Mouse (Mus musculus) cortical plate, adult 2 months (tissue): ENCODE measurements at regions not wholly inside any gene's neighbourhood (a gene's known extent, or its start where the extent isn't known, plus 50 kb on each side); places are given as distances from the start of the nearest gene placed in this dataset.

ENCODE experiments used
- H3K27ac ChIP-seq: fragments of 200-500 bp; 2 replicates; pipeline ENCODE4 v1.5.1; 2012; ENCODE audit warnings: low read length, control low read depth, inconsistent platforms; ENCODE audit not compliant: insufficient read depth
- H3K4me1 ChIP-seq: fragments of 200-500 bp; 2 replicates; pipeline ENCODE4 v1.6.1; 2011; ENCODE audit warnings: low read length; ENCODE audit not compliant: control insufficient read depth, insufficient read depth
- H3K4me3 ChIP-seq: fragments of 200-500 bp; 2 replicates; pipeline ENCODE4 v1.5.1; 2011; ENCODE audit warnings: mild to moderate bottlenecking, low read length, control low read depth; ENCODE audit not compliant: insufficient read depth
- CTCF ChIP-seq: fragments of 200-500 bp; IDR thresholded peaks from 2 replicates; pipeline ENCODE4 v1.5.1; 2011; ENCODE audit warnings: mild to moderate bottlenecking, control low read depth, low read length; ENCODE audit not compliant: insufficient read depth; ENCODE audit errors: extremely low read depth
- POLR2A ChIP-seq: fragments of 200-500 bp; IDR thresholded peaks from 2 replicates; pipeline ENCODE4 v1.6.1; 2011; ENCODE audit warnings: mild to moderate bottlenecking, low read length, control low read depth; ENCODE audit not compliant: insufficient read depth; ENCODE audit errors: extremely low read depth

GRCm38 (mm10) chr5:119978096-119978715 is 138.1 kb upstream of the Rbm19 start:
- Histone ChIP-seq H3K4me1 (no peaks in the 10 kb centered on the region; the same call in 1 of the 2 replicates), H3K27ac (no peak overlapping the region), H3K4me3 (no peak overlapping the region)
- TF ChIP-seq POLR2A (no peak), CTCF (no peak)

- TF ChIP-seq CTCF, result no peak
- 0 out of 2 replicates have a peak, but pooled peaks have one; percentile 29 for TF ChIP-seq POLR2A
- Histone ChIP-seq H3K4me1 (no peaks in the 10 kb centered on the region; the same call in 1 of the 2 replicates), H3K4me3 (no peak overlapping the region), H3K27ac (0 out of 2 replicates have a peak overlapping the region, but pooled peaks have one; percentile 19)
These were observed 135.0 kb upstream of the Rbm19 start for GRCm38 (mm10) chr5:119981111-119981807.

GRCm38 (mm10) chr5:119984206-119984605 is 132.1 kb upstream of the Rbm19 start:
- H3K4me3 ChIP-seq, result no peak overlapping the region
- TF ChIP-seq CTCF, result no peak
- TF ChIP-seq POLR2A, result no peak
- no peak overlapping the region for H3K27ac ChIP-seq
- H3K4me1 ChIP-seq, result peaks cover 1% of the 10 kb centered on the region

DNA sequence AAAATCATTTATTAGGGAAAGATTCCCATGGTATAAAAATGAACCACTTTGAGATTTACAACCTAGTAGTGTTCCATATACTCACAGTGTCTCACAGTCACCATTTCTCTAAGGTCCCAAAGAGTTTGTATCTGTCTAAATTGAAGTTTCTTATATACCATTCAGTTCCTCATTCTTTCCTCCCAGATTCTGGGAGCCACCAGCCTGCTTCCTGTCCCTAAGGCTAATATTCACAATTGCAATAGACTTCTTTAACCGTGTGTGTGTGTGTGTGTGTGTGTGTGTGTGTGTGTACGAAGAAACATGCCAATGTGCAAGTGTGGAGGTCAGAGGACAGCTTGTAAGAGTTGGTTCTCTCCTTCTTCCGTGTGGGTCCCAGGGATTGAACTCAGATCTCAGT is 124.1 kb upstream of the Rbm19 start:
- H3K4me3 ChIP-seq, result no peak overlapping the region
- peaks cover 1% of the 10 kb centered on the region; the same call in 1 of the 2 replicates for H3K4me1 ChIP-seq
- no peak overlapping the region for H3K27ac ChIP-seq
- TF ChIP-seq CTCF (no peak), POLR2A (no peak)

DNA sequence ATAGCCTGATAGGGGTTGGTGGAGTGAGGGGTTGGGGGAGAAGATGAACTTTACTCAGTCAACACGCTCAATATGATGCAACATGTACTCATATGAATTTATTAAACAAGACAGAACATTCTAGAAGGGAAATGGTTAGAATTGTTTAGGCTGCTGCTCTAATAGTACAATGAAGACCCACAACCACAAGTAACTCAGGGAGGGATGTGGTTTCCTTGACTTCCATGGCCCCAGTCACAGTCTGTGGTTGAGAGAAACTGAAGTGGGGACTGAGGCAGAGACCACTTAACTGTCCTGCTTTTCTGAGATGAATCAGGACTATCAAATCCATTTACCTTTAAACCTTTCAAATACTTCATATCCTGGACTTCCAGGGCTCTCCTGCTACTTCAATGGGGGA is 120.5 kb upstream of the Rbm19 start:
- Histone ChIP-seq H3K4me1 (no peaks in the 10 kb centered on the region), H3K4me3 (no peak overlapping the region), H3K27ac (no peak overlapping the region)
- TF ChIP-seq POLR2A, result no peak
- no peak for TF ChIP-seq CTCF

- no peaks in the 10 kb centered on the region for H3K4me1 ChIP-seq
- no peak overlapping the region for H3K27ac ChIP-seq
- H3K4me3 ChIP-seq, result no peak overlapping the region
- TF ChIP-seq CTCF, result no peak
- TF ChIP-seq POLR2A, result no peak
These were observed 110.4 kb upstream of the Rbm19 start for GRCm38 (mm10) chr5:120005696-120006469.

DNA sequence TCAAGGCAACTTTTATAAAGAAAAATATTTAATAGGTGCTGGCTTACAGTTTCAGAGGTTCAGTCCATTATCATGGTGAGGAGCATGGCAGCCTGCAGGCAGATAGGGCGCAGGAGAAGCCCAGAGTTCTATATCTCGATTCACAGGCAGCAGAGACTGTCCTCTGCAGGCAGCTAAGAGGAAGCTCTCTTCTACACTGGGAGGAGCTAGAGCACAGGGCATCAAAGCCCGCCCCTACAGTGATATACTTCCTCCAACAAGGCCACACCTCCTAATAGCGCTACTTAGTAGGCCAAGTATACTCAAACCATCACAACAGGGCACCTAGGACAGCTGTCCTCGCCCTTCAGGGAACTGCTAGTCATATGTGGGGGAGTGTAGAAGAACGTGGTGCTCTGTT is 108.5 kb upstream of the Rbm19 start:
- H3K4me1 ChIP-seq, result no peaks in the 10 kb centered on the region
- no peak overlapping the region for H3K27ac ChIP-seq
- TF ChIP-seq CTCF (no peak), POLR2A (no peak)
- H3K4me3 ChIP-seq, result no peak overlapping the region

DNA sequence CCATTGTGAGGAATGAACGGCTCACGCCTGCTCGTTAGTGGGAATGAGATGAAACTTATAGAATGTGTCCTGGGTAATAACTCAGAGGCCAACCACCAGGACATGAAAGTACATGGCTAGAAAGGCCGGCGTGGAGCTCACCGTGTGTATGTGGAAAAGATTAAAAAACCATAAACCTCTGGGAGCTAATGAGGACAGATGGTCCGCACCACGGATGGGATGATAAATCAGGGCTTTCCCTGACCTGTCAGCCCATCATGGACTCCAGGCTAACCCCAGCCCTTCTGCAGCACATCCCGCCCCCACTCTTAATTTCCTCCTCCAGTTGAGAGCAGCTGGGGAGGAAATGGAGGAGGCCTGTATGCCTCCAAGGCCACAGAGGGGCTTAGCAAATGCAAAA is 108.0 kb upstream of the Rbm19 start:
- Histone ChIP-seq H3K4me3 (no peak overlapping the region), H3K4me1 (no peaks in the 10 kb centered on the region), H3K27ac (no peak overlapping the region)
- TF ChIP-seq POLR2A (no peak), CTCF (no peak)

- Histone ChIP-seq H3K4me3 (no peak overlapping the region), H3K4me1 (no peaks in the 10 kb centered on the region), H3K27ac (no peak overlapping the region)
- no peak for TF ChIP-seq POLR2A
- no peak for TF ChIP-seq CTCF
These were observed 100.8 kb upstream of the Rbm19 start for GRCm38 (mm10) chr5:120015417-120015816.

DNA sequence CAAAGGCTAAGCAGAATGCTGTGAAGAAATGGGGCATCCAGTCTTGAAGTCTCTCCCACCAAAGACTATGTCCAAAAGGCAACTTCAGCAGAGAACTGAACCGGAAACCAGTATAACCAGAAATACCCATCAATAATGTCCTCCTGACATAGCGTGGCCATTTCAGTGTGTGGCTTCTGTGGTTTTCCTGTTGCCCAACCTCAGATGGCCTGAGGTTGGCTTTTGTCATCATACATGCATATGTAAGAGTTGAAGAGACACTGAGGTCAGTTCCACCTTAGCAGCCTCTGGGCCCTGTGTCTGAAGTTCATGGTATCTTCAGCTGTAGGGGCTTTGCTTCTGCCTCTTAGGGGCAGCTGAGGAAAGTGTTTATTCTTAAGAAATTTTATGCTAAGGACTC is 98.1 kb upstream of the Rbm19 start:
- Histone ChIP-seq H3K27ac (no peak overlapping the region), H3K4me1 (no peaks in the 10 kb centered on the region), H3K4me3 (no peak overlapping the region)
- TF ChIP-seq POLR2A (no peak), CTCF (no peak)
